Mouse (Mus musculus): ENCODE data around the gene Tshz2.

GRCm38 (mm10) chr2:169630070-169630469 lies 2.7 kb upstream of the Tshz2 start:
- no peak for TF ChIP-seq CTCF (IDR thresholded peaks at IDR 0.05)
- no peak for TF ChIP-seq EP300 (IDR thresholded peaks at IDR 0.05)

Measured in lung, postnatal 0 days (tissue).